Mouse (Mus musculus) myocyte (in vitro differentiated cells): ENCODE results near the gene Gm37240.

Experiments
- CEBPB ChIP-seq: IDR thresholded peaks from 2 replicates; pipeline ENCODE4 v1.6.1; 2011; ENCODE audit warnings: mild to moderate bottlenecking, moderate library complexity; ENCODE audit not compliant: poor library complexity, insufficient read depth, severe bottlenecking
- POLR2A ChIP-seq: IDR thresholded peaks from one replicate; pipeline ENCODE4 v1.6.1; 2011; ENCODE audit warnings: low read depth, mild to moderate bottlenecking, control low read depth, moderate library complexity; ENCODE audit not compliant: insufficient read length

- TF ChIP-seq CEBPB (no peak), POLR2A (no peak)
These were observed 960.0 kb downstream of the Gm37240 start for GRCm38 (mm10) chr3:84927168-84927794.
